Mouse (Mus musculus) midbrain, embryonic 16.5 days (tissue): Measurements from ENCODE around the gene Cdc42se2. TPM values are rescaled to one million over a fixed set of nuclear protein-coding genes. Genes with fewer than 3 reads are reported as not detected.

ENCODE experiments used
- ATAC-seq: fragments of 200-750 bp; cut with Nextera tagmentation; 2 replicates; pipeline ENCODE4 v1.8.0; 2017; ENCODE audit warnings: moderate TSS enrichment
- H3K27ac ChIP-seq: fragments of 300-500 bp; sonication (generic); 2 replicates; pipeline ENCODE4 v1.5.1; 2014; ENCODE audit warnings: mild to moderate bottlenecking, low read length, mixed read lengths
- H3K27me3 ChIP-seq: fragments of 300-500 bp; sonication (generic); 2 replicates; pipeline ENCODE4 v1.6.1; 2014; ENCODE audit warnings: low read depth, low read length, mixed read lengths; ENCODE audit not compliant: control insufficient read depth, insufficient read depth
- H3K36me3 ChIP-seq: fragments of 300-500 bp; sonication (generic); 2 replicates; pipeline ENCODE4 v1.6.1; 2014; ENCODE audit warnings: mild to moderate bottlenecking, low read length, moderate library complexity, mixed read lengths; ENCODE audit not compliant: control insufficient read depth, insufficient read depth
- H3K4me1 ChIP-seq: fragments of 300-500 bp; sonication (generic); 2 replicates; pipeline ENCODE4 v1.6.1; 2014; ENCODE audit warnings: mild to moderate bottlenecking, low read length, mixed read lengths; ENCODE audit not compliant: control insufficient read depth, insufficient read depth
- H3K4me2 ChIP-seq: fragments of 300-500 bp; sonication (generic); 2 replicates; pipeline ENCODE4 v1.6.1; 2014; ENCODE audit warnings: mild to moderate bottlenecking, low read length, mixed read lengths
- H3K4me3 ChIP-seq: fragments of 300-500 bp; sonication (generic); 2 replicates; pipeline ENCODE4 v1.5.1; 2014; ENCODE audit warnings: low read depth, mild to moderate bottlenecking, low read length, moderate library complexity, mixed read lengths
- H3K9ac ChIP-seq: fragments of 300-500 bp; sonication (generic); 2 replicates; pipeline ENCODE4 v1.6.1; 2014; ENCODE audit warnings: low read depth, low read length, mixed read lengths
- H3K9me3 ChIP-seq: fragments of 300-500 bp; sonication (generic); replicated peaks from 2 replicates; pipeline ENCODE4 v1.6.1; 2014; ENCODE audit warnings: mild to moderate bottlenecking, low read length, mixed read lengths; ENCODE audit not compliant: control insufficient read depth, poor library complexity, severe bottlenecking
- WGBS: fragments of 180-500 bp; shearing (Covaris S2); extraction: QIAGEN DNeasy Blood & Tissue Kit; methylation state at CpG from one replicate; pipeline ENCODE4 v1.1.7; 2014; 5-methylcytosine and 5-hydroxymethylcytosine counted together
- polyA plus RNA-seq: library from polyadenylated mRNA; unstranded; fragments of >200 nt; fragmentation: Nextera tagmentation; extraction: Ambion mirVana; gene quantifications from 2 replicates; pipeline ENCODE4 v1.2.1, GENCODE M21; 2015

Cdc42se2 gene
- polyA plus RNA-seq, 1 experiment from 2014 or later: 144 TPM

DNA sequence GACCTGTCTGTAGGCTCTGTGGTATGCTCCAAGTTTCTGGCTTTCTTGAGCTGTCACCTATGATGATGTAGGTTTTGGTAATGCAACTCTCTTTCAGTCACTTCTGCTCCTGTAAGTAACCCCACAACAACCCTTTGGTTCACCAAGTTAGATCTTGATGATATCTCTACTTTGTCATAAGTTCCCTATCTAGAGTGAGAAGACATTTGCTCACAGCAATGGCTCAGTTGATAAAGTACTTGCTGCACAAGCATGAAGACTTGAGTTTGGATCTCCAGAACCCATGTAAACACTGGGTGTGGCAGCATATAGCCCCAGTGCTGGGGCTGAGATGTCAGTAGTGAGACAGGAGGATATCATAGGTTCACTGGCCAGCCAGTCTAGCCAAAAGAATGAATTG, 28.2 kb upstream of the Cdc42se2 start:
- ATAC-seq: no peak
- no peak overlapping the region for H3K4me2 ChIP-seq
- no peaks in the 10 kb centered on the region for H3K36me3 ChIP-seq
- no peaks in the 10 kb centered on the region for H3K27me3 ChIP-seq
- no peak overlapping the region for H3K9ac ChIP-seq
- H3K27ac ChIP-seq: no peak overlapping the region
- H3K4me3 ChIP-seq: no peak overlapping the region
- peaks cover 2% of the 10 kb centered on the region; the same call in 1 of the 2 replicates for H3K4me1 ChIP-seq
- no peaks in the 10 kb centered on the region for H3K9me3 ChIP-seq

DNA sequence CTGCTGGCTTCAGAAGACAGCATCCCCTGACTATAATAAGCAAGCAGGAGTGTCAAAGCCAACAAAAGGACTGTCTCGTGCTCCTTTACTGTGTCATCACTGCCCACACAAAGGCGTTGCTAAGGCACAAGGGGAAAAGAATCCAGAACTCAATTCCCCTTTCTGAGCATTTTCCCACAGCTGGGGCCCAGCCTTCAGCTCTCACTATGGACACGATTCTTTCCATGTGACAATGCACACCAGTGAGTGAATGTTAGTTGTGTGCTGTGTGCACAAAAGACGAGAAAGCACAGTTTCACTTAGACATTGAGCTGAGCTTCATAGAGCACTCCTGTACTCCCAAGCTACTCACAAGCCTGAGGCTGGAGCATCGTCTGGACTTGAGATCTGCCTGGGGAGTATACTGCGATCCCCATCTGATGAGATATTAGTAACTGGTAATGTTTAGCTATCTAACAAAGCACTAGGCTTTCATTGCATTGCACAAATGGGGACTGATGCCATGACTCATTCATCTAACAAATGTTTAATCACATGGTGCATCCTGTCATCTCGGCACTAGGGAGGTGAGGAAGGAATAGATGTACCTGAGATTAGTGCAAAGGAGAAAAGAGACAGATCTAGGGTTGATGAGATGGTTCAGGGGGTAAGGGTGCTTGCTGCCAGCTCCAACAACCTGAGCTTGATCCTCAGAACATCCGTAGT, 25.5 kb upstream of the Cdc42se2 start:
- peak; percentile 58; the same call in 1 of the 2 replicates for ATAC-seq

GRCm38 (mm10) chr11:54812314-54812713, 24.8 kb upstream of the Cdc42se2 start:
- no peaks in the 10 kb centered on the region for H3K36me3 ChIP-seq
- 26% methylated on average over 4 of the region's 4 CpGs for WGBS
- no peak for ATAC-seq
- H3K4me1 ChIP-seq: peaks cover 2% of the 10 kb centered on the region; the same call in 1 of the 2 replicates
- H3K4me3 ChIP-seq: no peak overlapping the region
- H3K27ac ChIP-seq: no peak overlapping the region
- H3K9ac ChIP-seq: no peak overlapping the region
- H3K4me2 ChIP-seq: no peak overlapping the region
- no peaks in the 10 kb centered on the region for H3K27me3 ChIP-seq
- H3K9me3 ChIP-seq: no peaks in the 10 kb centered on the region

More for the DNA sequence above, 25.5 kb upstream of the Cdc42se2 start:
- Histone ChIP-seq H3K27me3 (no peaks in the 10 kb centered on the region), H3K4me1 (peaks cover 2% of the 10 kb centered on the region; the same call in 1 of the 2 replicates), H3K27ac (no peak overlapping the region), H3K9ac (no peak overlapping the region), H3K4me2 (no peak overlapping the region), H3K9me3 (no peaks in the 10 kb centered on the region), H3K36me3 (no peaks in the 10 kb centered on the region), H3K4me3 (no peak overlapping the region)
- WGBS: 19% methylated on average over 8 of the region's 8 CpGs

DNA sequence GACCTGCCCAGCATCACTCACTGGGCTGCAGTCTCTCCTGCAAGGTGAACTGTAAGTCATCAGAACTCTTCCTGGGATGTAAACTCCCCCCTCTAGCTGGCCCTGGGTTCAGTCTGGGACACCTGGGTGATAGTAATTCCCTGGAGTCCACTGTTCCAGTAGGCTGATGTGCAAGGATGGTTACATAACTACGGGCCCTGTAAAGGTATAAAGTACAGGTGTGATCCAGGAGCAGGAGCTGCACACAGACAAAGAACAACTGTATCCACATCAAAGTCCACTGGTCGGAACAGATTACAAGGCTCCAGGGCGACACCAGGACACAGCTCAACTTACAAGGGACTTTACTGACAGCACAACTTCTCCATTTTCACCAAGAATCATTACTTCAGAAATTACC, 23.6 kb upstream of the Cdc42se2 start:
- no peaks in the 10 kb centered on the region for H3K9me3 ChIP-seq
- H3K36me3 ChIP-seq: no peaks in the 10 kb centered on the region
- H3K4me1 ChIP-seq: peaks cover 2% of the 10 kb centered on the region; the same call in 1 of the 2 replicates
- H3K4me3 ChIP-seq: no peak overlapping the region
- WGBS: 85% methylated on average over 3 of the region's 3 CpGs
- H3K4me2 ChIP-seq: no peak overlapping the region
- no peaks in the 10 kb centered on the region for H3K27me3 ChIP-seq
- no peak for ATAC-seq
- H3K27ac ChIP-seq: no peak overlapping the region
- H3K9ac ChIP-seq: no peak overlapping the region

DNA sequence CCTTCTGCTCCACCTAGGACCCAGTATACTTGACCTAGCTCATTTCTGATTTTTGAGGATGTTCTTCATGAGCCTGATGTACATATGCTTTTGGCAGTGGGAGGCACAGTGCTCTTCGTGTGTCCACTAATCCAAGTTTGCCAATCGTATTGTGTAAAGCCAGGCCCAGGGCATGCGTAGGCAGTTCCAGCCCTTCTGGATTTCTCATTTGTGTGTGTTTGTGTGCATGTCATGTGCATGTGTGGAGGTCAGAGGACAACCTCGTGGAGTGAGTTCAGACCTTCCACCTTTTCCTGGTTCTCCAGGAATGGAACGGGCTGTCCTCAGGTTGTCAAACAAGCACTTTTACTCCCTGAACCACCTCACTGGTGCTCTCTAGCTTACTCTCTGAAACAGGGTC, 22.1 kb upstream of the Cdc42se2 start:
- H3K4me3 ChIP-seq: no peak overlapping the region
- no peaks in the 10 kb centered on the region for H3K27me3 ChIP-seq
- no peaks in the 10 kb centered on the region for H3K9me3 ChIP-seq
- no peak for ATAC-seq
- no peak overlapping the region for H3K9ac ChIP-seq
- no peak overlapping the region for H3K4me2 ChIP-seq
- peaks cover 2% of the 10 kb centered on the region; the same call in 1 of the 2 replicates for H3K4me1 ChIP-seq
- 90% methylated on average over 5 of the region's 5 CpGs for WGBS
- H3K27ac ChIP-seq: no peak overlapping the region
- H3K36me3 ChIP-seq: no peaks in the 10 kb centered on the region

DNA sequence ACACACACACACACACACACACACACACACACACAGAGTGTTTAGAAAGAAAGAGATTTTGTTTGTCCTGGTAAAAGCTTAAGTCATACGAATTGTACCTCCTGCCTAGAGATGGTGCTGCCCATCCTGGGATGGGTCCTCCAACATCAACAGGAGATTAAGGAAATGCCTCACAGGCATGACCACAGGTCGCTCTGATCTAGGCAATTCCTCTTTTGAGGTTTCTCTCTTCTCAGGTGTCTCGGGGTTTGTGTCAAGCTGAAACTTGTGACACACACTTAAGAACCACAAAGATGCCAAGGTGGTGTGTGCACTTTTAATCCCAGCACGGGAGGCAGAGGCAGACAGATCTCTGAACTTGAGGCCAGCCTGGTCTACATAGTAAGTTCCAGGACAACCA, 20.7 kb upstream of the Cdc42se2 start:
- no peaks in the 10 kb centered on the region for H3K9me3 ChIP-seq
- H3K9ac ChIP-seq: no peak overlapping the region
- H3K4me1 ChIP-seq: peaks cover 2% of the 10 kb centered on the region; the same call in 1 of the 2 replicates
- ATAC-seq: no peak
- WGBS: 94% methylated on average over 4 of the region's 4 CpGs
- H3K4me2 ChIP-seq: no peak overlapping the region
- H3K36me3 ChIP-seq: no peaks in the 10 kb centered on the region
- no peaks in the 10 kb centered on the region for H3K27me3 ChIP-seq
- no peak overlapping the region for H3K4me3 ChIP-seq
- no peak overlapping the region for H3K27ac ChIP-seq

GRCm38 (mm10) chr11:54807669-54808068, 20.2 kb upstream of the Cdc42se2 start:
- H3K9ac ChIP-seq: no peak overlapping the region
- ATAC-seq: no peak
- H3K27me3 ChIP-seq: no peaks in the 10 kb centered on the region
- H3K9me3 ChIP-seq: no peaks in the 10 kb centered on the region
- WGBS: 87% methylated on average over 9 of the region's 9 CpGs
- H3K27ac ChIP-seq: no peak overlapping the region
- no peaks in the 10 kb centered on the region for H3K36me3 ChIP-seq
- H3K4me3 ChIP-seq: no peak overlapping the region
- H3K4me2 ChIP-seq: no peak overlapping the region
- H3K4me1 ChIP-seq: no peaks in the 10 kb centered on the region; the same call in 1 of the 2 replicates

- Histone ChIP-seq H3K9me3 (no peaks in the 10 kb centered on the region), H3K4me1 (no peaks in the 10 kb centered on the region), H3K36me3 (no peaks in the 10 kb centered on the region), H3K9ac (no peak overlapping the region), H3K4me2 (no peak overlapping the region), H3K27ac (no peak overlapping the region), H3K27me3 (no peaks in the 10 kb centered on the region), H3K4me3 (no peak overlapping the region)
- WGBS: 84% methylated on average over 28 of the region's 28 CpGs
- no peak for ATAC-seq
These were observed 19.4 kb upstream of the Cdc42se2 start for GRCm38 (mm10) chr11:54806891-54807290.

- H3K4me3 ChIP-seq: no peak overlapping the region
- no peaks in the 10 kb centered on the region for H3K4me1 ChIP-seq
- no peak overlapping the region for H3K9ac ChIP-seq
- no peaks in the 10 kb centered on the region for H3K27me3 ChIP-seq
- no peak for ATAC-seq
- WGBS: 83% methylated on average over 4 of the region's 4 CpGs
- H3K9me3 ChIP-seq: no peaks in the 10 kb centered on the region
- no peak overlapping the region for H3K4me2 ChIP-seq
- no peak overlapping the region for H3K27ac ChIP-seq
- H3K36me3 ChIP-seq: no peaks in the 10 kb centered on the region
These were observed 17.7 kb upstream of the Cdc42se2 start for GRCm38 (mm10) chr11:54805196-54805595.
